Mouse (Mus musculus) MEL (cell line): Measurements from ENCODE around the gene Chac2. TPM values are rescaled to one million over a fixed set of nuclear protein-coding genes. Genes with fewer than 3 reads are reported as not detected.

Source experiments
- DNase-seq: peaks from one replicate; pipeline ENCODE4 v3.0.0; 2011; ENCODE audit warnings: low read depth, low spot score
- H3K27ac ChIP-seq: 2 replicates; pipeline ENCODE4 v1.5.1; 2012; ENCODE audit warnings: low read depth, mild to moderate bottlenecking, control low read depth, low read length, moderate library complexity; ENCODE audit not compliant: control insufficient read depth
- H3K27me3 ChIP-seq, 2 experiments: fragments of 150-350 bp in 1 of 2; sonication (generic) in 1 of 2; 2 replicates each; pipeline ENCODE4 v1.6.1; 2012; ENCODE audit warnings: low read length in 2 of 2, mild to moderate bottlenecking in 2 of 2, improper control_type of control experiment in 1 of 2, moderate library complexity in 1 of 2; ENCODE audit not compliant: insufficient read depth in 2 of 2, control insufficient read depth in 1 of 2
- H3K36me3 ChIP-seq, 2 experiments: 2 replicates each; pipeline ENCODE4 v1.6.1; 2012 to 2014; ENCODE audit warnings: low read length in 2 of 2, improper control_type of control experiment in 1 of 2, inconsistent platforms in 1 of 2, mild to moderate bottlenecking in 1 of 2; ENCODE audit not compliant: insufficient read depth in 2 of 2, control insufficient read depth in 1 of 2
- H3K4me1 ChIP-seq, 2 experiments: fragments of 150-350 bp in 1 of 2; sonication (generic) in 1 of 2; 2 replicates each; pipeline ENCODE4 v1.6.1; 2012; ENCODE audit warnings: low read length in 2 of 2, improper control_type of control experiment in 1 of 2, mild to moderate bottlenecking in 1 of 2; ENCODE audit not compliant: insufficient read depth in 2 of 2, control insufficient read depth in 1 of 2
- H3K4me3 ChIP-seq, 2 experiments: fragments of 150-350 bp in 1 of 2; sonication (generic) in 1 of 2; 2 replicates each; pipeline ENCODE4 v1.5.1; 2012; ENCODE audit warnings: low read depth in 2 of 2, low read length in 2 of 2, mild to moderate bottlenecking in 2 of 2, moderate library complexity in 2 of 2, control low read depth in 1 of 2, improper control_type of control experiment in 1 of 2; ENCODE audit not compliant: control insufficient read depth in 1 of 2, insufficient read depth in 1 of 2
- H3K79me2 ChIP-seq: 2 replicates; pipeline ENCODE4 v1.6.1; 2012; ENCODE audit warnings: mild to moderate bottlenecking, low read length, moderate library complexity; ENCODE audit not compliant: control insufficient read depth, poor library complexity, insufficient read depth
- H3K9ac ChIP-seq: 2 replicates; pipeline ENCODE4 v1.6.1; 2012; ENCODE audit warnings: low read depth, mild to moderate bottlenecking, control low read depth, low read length, moderate library complexity; ENCODE audit not compliant: control insufficient read depth, poor library complexity, severe bottlenecking
- H3K9me3 ChIP-seq: fragments of 150-350 bp; sonication (generic); replicated peaks from 2 replicates; pipeline ENCODE4 v1.6.1; 2012; ENCODE audit warnings: mild to moderate bottlenecking, low read length, improper control_type of control experiment, moderate library complexity; ENCODE audit not compliant: insufficient read depth
- BHLHE40 ChIP-seq: IDR thresholded peaks from 2 replicates; pipeline ENCODE4 v1.6.1; 2012; ENCODE audit warnings: low read depth, mild to moderate bottlenecking, inconsistent platforms, low read length, improper control_type of control experiment, borderline replicate concordance
- CHD2 ChIP-seq: IDR thresholded peaks from 2 replicates; pipeline ENCODE4 v1.6.1; 2011; ENCODE audit warnings: low read length, improper control_type of control experiment
- EP300 ChIP-seq, 2 experiments: IDR thresholded peaks; 2 replicates each; pipeline ENCODE4 v1.6.1; 2011; ENCODE audit warnings: improper control_type of control experiment in 2 of 2, low read length in 2 of 2, low read depth in 1 of 2, mild to moderate bottlenecking in 1 of 2
- ETS1 ChIP-seq: IDR thresholded peaks from 2 replicates; pipeline ENCODE4 v1.6.1; 2012; ENCODE audit warnings: low read depth, mild to moderate bottlenecking, inconsistent platforms, low read length, improper control_type of control experiment, moderate library complexity
- GABPA ChIP-seq: IDR thresholded peaks from 2 replicates; pipeline ENCODE4 v1.6.1; 2012; ENCODE audit warnings: low read depth, mild to moderate bottlenecking, inconsistent platforms, low read length, improper control_type of control experiment, moderate library complexity
- GATA1 ChIP-seq: IDR thresholded peaks from 2 replicates; pipeline ENCODE4 v1.6.1; 2011; ENCODE audit warnings: low read depth, low read length, improper control_type of control experiment
- HCFC1 ChIP-seq: IDR thresholded peaks from 2 replicates; pipeline ENCODE4 v1.6.1; 2012; ENCODE audit warnings: low read depth, mild to moderate bottlenecking, inconsistent platforms, low read length, improper control_type of control experiment, moderate library complexity
- JUND ChIP-seq: IDR thresholded peaks from 2 replicates; pipeline ENCODE4 v1.6.1; 2011; ENCODE audit warnings: low read depth, mild to moderate bottlenecking, improper control_type of control experiment, low read length
- KAT2A ChIP-seq: conservative IDR thresholded peaks from 2 replicates; pipeline ENCODE4 v1.6.1; 2012; ENCODE audit warnings: low read depth, low read length, improper control_type of control experiment, inconsistent platforms
- MAFK ChIP-seq: IDR thresholded peaks from 2 replicates; pipeline ENCODE4 v1.6.1; 2011; ENCODE audit warnings: low read depth, mild to moderate bottlenecking, low read length, improper control_type of control experiment, borderline replicate concordance
- MAX ChIP-seq: IDR thresholded peaks from 2 replicates; pipeline ENCODE4 v1.6.1; 2011; ENCODE audit warnings: low read length, improper control_type of control experiment
- MAZ ChIP-seq: IDR thresholded peaks from 2 replicates; pipeline ENCODE4 v1.6.1; 2012; ENCODE audit warnings: low read depth, mild to moderate bottlenecking, inconsistent platforms, low read length, improper control_type of control experiment
- MEF2A ChIP-seq: IDR thresholded peaks from 2 replicates; pipeline ENCODE4 v1.6.1; 2014; ENCODE audit warnings: low read depth, mild to moderate bottlenecking, inconsistent platforms, low read length, improper control_type of control experiment; ENCODE audit not compliant: poor library complexity, insufficient replicate concordance, severe bottlenecking; ENCODE audit errors: extremely low read depth
- MXI1 ChIP-seq: IDR thresholded peaks from 2 replicates; pipeline ENCODE4 v1.6.1; 2011; ENCODE audit warnings: mild to moderate bottlenecking, low read depth, low read length, improper control_type of control experiment
- MYC ChIP-seq: IDR thresholded peaks from 2 replicates; pipeline ENCODE4 v1.6.1; 2011; ENCODE audit warnings: low read depth, mild to moderate bottlenecking, low read length, improper control_type of control experiment, moderate library complexity
- NELFE ChIP-seq: IDR thresholded peaks from 2 replicates; pipeline ENCODE4 v1.6.1; 2011; ENCODE audit warnings: low read depth, low read length, improper control_type of control experiment
- NRF1 ChIP-seq: IDR thresholded peaks from 2 replicates; pipeline ENCODE4 v1.6.1; 2014; ENCODE audit warnings: low read depth, mild to moderate bottlenecking, inconsistent platforms, low read length, improper control_type of control experiment, moderate library complexity; ENCODE audit not compliant: poor library complexity, insufficient read depth, severe bottlenecking
- POLR2A ChIP-seq, 2 experiments: IDR thresholded peaks; 2 replicates each; pipeline ENCODE4 v1.6.1; 2011 to 2012; ENCODE audit warnings: low read length in 2 of 2, mild to moderate bottlenecking in 2 of 2, control low read depth in 1 of 2, improper control_type of control experiment in 1 of 2, low read depth in 1 of 2, moderate library complexity in 1 of 2; ENCODE audit not compliant: control insufficient read depth in 1 of 2, insufficient read depth in 1 of 2, poor library complexity in 1 of 2
- POLR2AphosphoS5 ChIP-seq: IDR thresholded peaks from 2 replicates; pipeline ENCODE4 v1.6.1; 2012; ENCODE audit warnings: low read depth, borderline replicate concordance, mild to moderate bottlenecking, inconsistent platforms, low read length, moderate library complexity, mixed read lengths
- RCOR1 ChIP-seq: IDR thresholded peaks from 2 replicates; pipeline ENCODE4 v1.6.1; 2012; ENCODE audit warnings: low read depth, mild to moderate bottlenecking, inconsistent platforms, low read length, improper control_type of control experiment
- SIN3A ChIP-seq: IDR thresholded peaks from 2 replicates; pipeline ENCODE4 v1.6.1; 2012; ENCODE audit warnings: low read length, improper control_type of control experiment, inconsistent platforms
- SMC3 ChIP-seq: IDR thresholded peaks from 2 replicates; pipeline ENCODE4 v1.6.1; 2011; ENCODE audit warnings: low read depth, low read length, improper control_type of control experiment
- TAL1 ChIP-seq: IDR thresholded peaks from 2 replicates; pipeline ENCODE4 v1.6.1; 2012; ENCODE audit warnings: mild to moderate bottlenecking, inconsistent platforms, low read length, moderate library complexity, mixed read lengths
- TBP ChIP-seq: IDR thresholded peaks from 2 replicates; pipeline ENCODE4 v1.8.0; 2011; ENCODE audit warnings: low read depth, low read length, improper control_type of control experiment
- TCF12 ChIP-seq: IDR thresholded peaks from 2 replicates; pipeline ENCODE4 v1.6.1; 2014; ENCODE audit warnings: low read depth, mild to moderate bottlenecking, inconsistent platforms, low read length, improper control_type of control experiment, moderate library complexity
- USF1 ChIP-seq: IDR thresholded peaks from 2 replicates; pipeline ENCODE4 v1.6.1; 2014; ENCODE audit warnings: low read depth, mild to moderate bottlenecking, inconsistent platforms, low read length, improper control_type of control experiment, moderate library complexity
- USF2 ChIP-seq, 2 experiments: IDR thresholded peaks; 2 replicates each; pipeline ENCODE4 v1.6.1; 2011 to 2012; ENCODE audit warnings: improper control_type of control experiment in 2 of 2, low read length in 2 of 2, borderline replicate concordance in 1 of 2, inconsistent platforms in 1 of 2, low read depth in 1 of 2, mild to moderate bottlenecking in 1 of 2; ENCODE audit not compliant: insufficient read depth in 1 of 2
- ZKSCAN1 ChIP-seq: IDR thresholded peaks from 2 replicates; pipeline ENCODE4 v1.6.1; 2012; ENCODE audit warnings: low read depth, mild to moderate bottlenecking, inconsistent platforms, low read length, improper control_type of control experiment, moderate library complexity
- ZMIZ1 ChIP-seq: IDR thresholded peaks from 2 replicates; pipeline ENCODE4 v1.6.1; 2012; ENCODE audit warnings: low read depth, mild to moderate bottlenecking, inconsistent platforms, low read length, improper control_type of control experiment, moderate library complexity
- polyA plus RNA-seq, 2 experiments: library from polyadenylated mRNA; stranded (reverse) in 1 of 2; unstranded in 1 of 2; fragments of >175 nt in 1 of 2; fragments of >200 nt in 1 of 2; gene quantifications; 2 replicates each; pipeline versions ENCODE4 v1.2.1 to v1.2.4; 2012; ENCODE audit warnings: low replicate concordance in 2 of 2, low read depth in 1 of 2; ENCODE audit not compliant: insufficient read length in 2 of 2, insufficient read depth in 1 of 2, missing spikeins in 1 of 2
- total RNA-seq: library from RNA; depleted of rRNA; stranded (reverse); fragments of 300-350 nt; gene quantifications from 2 replicates; pipeline ENCODE4 v1.2.3, GENCODE M21; 2012

Gene Chac2
- total and polyA plus RNA-seq, 3 experiments: 10.8 to 11.1 TPM; not detected in 1

DNA sequence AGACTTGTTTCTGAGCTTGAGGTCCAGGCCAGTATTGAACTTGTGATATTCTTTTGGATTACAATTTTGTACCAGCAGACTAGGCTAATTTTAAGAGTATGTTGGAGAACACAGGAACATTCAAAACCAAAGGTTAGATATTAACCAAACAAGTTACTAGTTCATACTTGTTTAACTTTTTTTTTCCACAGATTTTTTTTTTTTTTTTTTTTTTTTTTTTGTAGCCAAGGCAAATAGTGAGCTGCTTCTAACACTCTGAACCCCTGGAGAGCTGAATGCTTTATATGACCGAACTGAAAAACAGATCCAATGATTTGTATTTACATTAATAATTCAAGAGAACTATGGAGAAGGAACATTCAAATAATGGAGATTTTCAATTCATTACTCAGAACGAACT lies 913 bp downstream of the Chac2 start:
- TF ChIP-seq SMC3: no peak
- TF ChIP-seq NRF1: no peak
- no peak for TF ChIP-seq MAFK
- TF ChIP-seq TCF12: no peak
- TF ChIP-seq POLR2AphosphoS5: no peak
- TF ChIP-seq USF1: no peak
- TF ChIP-seq ZMIZ1: no peak
- no peak for TF ChIP-seq EP300 (IDR thresholded peaks at IDR 0.05; ENCODE audit: low read depth in 1 of 2, low read length in 2 of 2)
- TF ChIP-seq CHD2: no peak
- TF ChIP-seq HCFC1: no peak
- no peak for TF ChIP-seq SIN3A
- no peak for TF ChIP-seq ZKSCAN1
- TF ChIP-seq MEF2A: no peak
- no peak for TF ChIP-seq TAL1
- TF ChIP-seq BHLHE40: no peak
- no peak for TF ChIP-seq KAT2A
- TF ChIP-seq GABPA: no peak
- Histone ChIP-seq H3K36me3 (peaks cover 0 to 22% of the 10 kb centered on the region in 2 experiments; a peak in 3 of 4 replicates), H3K4me1 (peaks cover 0 to 7% of the 10 kb centered on the region in 2 experiments; a peak in 2 of 4 replicates), H3K79me2 (peaks cover 13% of the 10 kb centered on the region), H3K27ac (no peak overlapping the region), H3K4me3 (peak overlapping the region in 1 of 2 experiments; percentile 84; a peak in 2 of 4 replicates), H3K9me3 (no peaks in the 10 kb centered on the region), H3K27me3 (no peaks in the 10 kb centered on the region), H3K9ac (peak overlapping the region; percentile 94)
- peak; percentile 46 for DNase-seq

DNA sequence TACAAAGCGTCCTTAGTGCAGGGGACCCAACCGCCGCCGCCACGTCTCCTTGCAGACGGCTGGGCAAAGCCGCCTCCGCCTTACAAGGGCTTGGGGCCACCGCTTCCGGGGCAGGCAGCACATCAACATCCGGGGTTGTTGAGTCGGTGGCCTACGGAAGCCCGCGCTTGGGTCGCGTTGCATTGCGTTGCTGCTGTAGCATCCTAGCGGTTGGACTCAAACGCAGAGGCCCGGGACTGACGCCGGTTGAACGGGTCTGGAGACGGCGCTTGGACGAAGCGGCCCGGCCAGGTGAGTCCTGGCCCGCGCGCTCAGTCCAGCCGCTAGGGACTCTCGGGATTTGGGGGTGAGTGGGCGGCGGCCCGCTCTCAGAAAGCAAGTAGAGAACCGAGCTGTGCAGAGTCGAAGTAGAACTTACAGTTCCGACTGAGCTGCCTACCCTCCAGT lies 31.8 kb downstream of the Chac2 start, which contains the start of gene Erlec1:
Gene Erlec1 (minus strand): TSS at position 57 of the 447 bp plus-strand sequence.
- Histone ChIP-seq H3K4me3 (peak within 1 kb of the TSS; percentile 65 to 93), H3K79me2 (peaks cover 9% of the 10 kb centered on the region), H3K4me1 (peaks cover 0 to 3% of the 10 kb centered on the region in 2 experiments; a peak in 2 of 4 replicates), H3K9ac (peak within 1 kb of the TSS; percentile 90), H3K36me3 (peaks cover 7 to 12% of the 10 kb centered on the region in 2 experiments), H3K27ac (peak within 1 kb of the TSS; percentile 46), H3K27me3 (no peaks in the 10 kb centered on the region), H3K9me3 (no peaks in the 10 kb centered on the region)
- peak; percentile 95 for DNase-seq
- peak; percentile 38; the same call in 1 of the 2 replicates for TF ChIP-seq RCOR1
- TF ChIP-seq MAFK: no peak
- TF ChIP-seq TBP: peak; percentile 43; the same call in 1 of the 2 replicates
- peak; percentile 79; the same call in 1 of the 2 replicates for TF ChIP-seq MAZ
- peak; percentile 74 for TF ChIP-seq MAX
- no peak for TF ChIP-seq TAL1
- no peak for TF ChIP-seq USF1
- peak; percentile 95 for TF ChIP-seq HCFC1
- no peak for TF ChIP-seq ZKSCAN1
- peak; percentile 71; the same call in 1 of the 2 replicates for TF ChIP-seq TCF12
- TF ChIP-seq CHD2: peak; percentile 69
- no peak for TF ChIP-seq MYC
- no peak for TF ChIP-seq JUND
- TF ChIP-seq SMC3: 0 out of 2 replicates have a peak, but pooled peaks have one; percentile 7
- no peak for TF ChIP-seq EP300 (IDR thresholded peaks at IDR 0.05; ENCODE audit: low read depth in 1 of 2, low read length in 2 of 2)
- peak; percentile 98 for TF ChIP-seq SIN3A
- TF ChIP-seq ZMIZ1: 0 out of 2 replicates have a peak, but pooled peaks have one; percentile 60
- no peak for TF ChIP-seq GATA1
- TF ChIP-seq USF2 (IDR thresholded peaks at IDR 0.05; ENCODE audit: borderline replicate concordance in 1 of 2, insufficient read depth in 1 of 2, low read depth in 1 of 2, low read length in 2 of 2): no peak
- peak; percentile 68 for TF ChIP-seq NELFE
- TF ChIP-seq ETS1: peak; percentile 50
- TF ChIP-seq GABPA: peak; percentile 50; the same call in 1 of the 2 replicates
- TF ChIP-seq POLR2A (IDR thresholded peaks at IDR 0.05; ENCODE audit: control insufficient read depth in 1 of 2, insufficient read depth in 1 of 2, low read depth in 1 of 2, low read length in 2 of 2, poor library complexity in 1 of 2): peak; percentile 51 to 64; a peak in 2 of 4 replicates
- TF ChIP-seq MXI1: peak; percentile 71
